Mouse (Mus musculus): Measurements from ENCODE around the gene Cited2. TPM values are rescaled to one million over a fixed set of nuclear protein-coding genes. Genes with fewer than 3 reads are reported as not detected.

Gene Cited2
- polyA plus RNA-seq, 1 experiment from 2014 or later, result 94.8 TPM

DNA sequence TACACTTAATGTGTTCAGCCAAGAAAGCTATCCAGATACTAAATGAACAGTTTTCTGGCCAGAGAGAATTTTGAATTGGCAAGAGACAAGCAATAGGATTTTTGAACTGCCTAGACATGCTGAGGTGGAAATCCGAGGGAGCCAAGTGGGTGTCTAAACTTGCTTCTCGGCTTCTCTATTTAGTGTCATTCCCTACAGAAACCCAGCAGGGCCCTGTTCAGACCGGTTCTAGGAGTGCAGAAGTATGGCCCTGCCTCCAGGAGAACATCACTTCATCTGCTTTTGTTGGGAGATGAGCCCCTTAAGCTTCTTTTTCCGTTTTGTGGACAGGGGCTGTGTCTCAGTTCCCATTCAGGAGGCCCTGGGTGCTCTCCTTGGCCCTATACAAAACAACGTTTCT lies 29.5 kb downstream of the Cited2 start:
- no peak for DNase-seq (ENCODE audit: low spot score)
- ATAC-seq (replicated peaks; ENCODE audit: low FRiP score, low read depth), result no peak
- no peaks in the 10 kb centered on the region for H3K36me3 ChIP-seq (ENCODE audit: insufficient read depth, low read length)
- H3K27ac ChIP-seq, result no peak overlapping the region
- 78% methylated on average over 5 of the region's 5 CpGs for WGBS
- no peak overlapping the region for H3K9ac ChIP-seq (ENCODE audit: low read depth, low read length)
- H3K4me2 ChIP-seq (ENCODE audit: low read length), result no peak overlapping the region
- no peaks in the 10 kb centered on the region; the same call in 1 of the 2 replicates for H3K9me3 ChIP-seq (replicated peaks; ENCODE audit: low read length)
- no peaks in the 10 kb centered on the region for H3K27me3 ChIP-seq (ENCODE audit: insufficient read depth, low read length)
- no peaks in the 10 kb centered on the region for H3K4me1 ChIP-seq (replicated peaks; ENCODE audit: insufficient read depth, low read length)
- TF ChIP-seq CTCF (IDR thresholded peaks at IDR 0.05; ENCODE audit: low read depth), result no peak
- no peak overlapping the region for H3K4me3 ChIP-seq (replicated peaks; ENCODE audit: low read depth, low read length)

DNA sequence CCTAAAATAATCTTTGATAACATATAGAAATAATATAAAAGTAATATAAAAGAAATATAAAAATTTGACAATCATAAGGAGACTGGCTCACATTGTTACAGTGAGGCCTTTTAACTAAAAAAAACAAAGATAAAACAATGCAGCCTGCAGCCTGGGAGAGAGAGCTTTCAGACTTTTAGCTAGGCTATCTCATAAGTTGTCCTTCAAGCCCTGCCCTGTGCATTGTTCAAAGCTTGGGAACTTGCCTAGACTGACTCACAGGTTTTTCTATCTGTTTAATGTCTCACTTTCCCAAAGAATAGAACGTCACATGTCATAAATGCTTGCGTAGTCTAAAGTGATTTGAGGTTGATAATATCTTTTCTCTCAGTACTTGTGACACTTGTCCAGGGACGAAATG lies 36.8 kb downstream of the Cited2 start:
- no peaks in the 10 kb centered on the region for H3K27me3 ChIP-seq (ENCODE audit: insufficient read depth, low read length)
- H3K9ac ChIP-seq (ENCODE audit: low read depth, low read length), result no peak overlapping the region
- H3K4me1 ChIP-seq (replicated peaks; ENCODE audit: insufficient read depth, low read length), result no peaks in the 10 kb centered on the region
- no peak overlapping the region for H3K4me3 ChIP-seq (replicated peaks; ENCODE audit: low read depth, low read length)
- DNase-seq (ENCODE audit: low spot score), result no peak
- H3K4me2 ChIP-seq (ENCODE audit: low read length), result no peak overlapping the region
- no peak for TF ChIP-seq CTCF (IDR thresholded peaks at IDR 0.05; ENCODE audit: low read depth)
- no peaks in the 10 kb centered on the region for H3K36me3 ChIP-seq (ENCODE audit: insufficient read depth, low read length)
- 89% methylated on average over 3 of the region's 3 CpGs for WGBS
- no peak overlapping the region for H3K27ac ChIP-seq
- no peaks in the 10 kb centered on the region; the same call in 1 of the 2 replicates for H3K9me3 ChIP-seq (replicated peaks; ENCODE audit: low read length)
- ATAC-seq (replicated peaks; ENCODE audit: low FRiP score, low read depth), result no peak

DNA sequence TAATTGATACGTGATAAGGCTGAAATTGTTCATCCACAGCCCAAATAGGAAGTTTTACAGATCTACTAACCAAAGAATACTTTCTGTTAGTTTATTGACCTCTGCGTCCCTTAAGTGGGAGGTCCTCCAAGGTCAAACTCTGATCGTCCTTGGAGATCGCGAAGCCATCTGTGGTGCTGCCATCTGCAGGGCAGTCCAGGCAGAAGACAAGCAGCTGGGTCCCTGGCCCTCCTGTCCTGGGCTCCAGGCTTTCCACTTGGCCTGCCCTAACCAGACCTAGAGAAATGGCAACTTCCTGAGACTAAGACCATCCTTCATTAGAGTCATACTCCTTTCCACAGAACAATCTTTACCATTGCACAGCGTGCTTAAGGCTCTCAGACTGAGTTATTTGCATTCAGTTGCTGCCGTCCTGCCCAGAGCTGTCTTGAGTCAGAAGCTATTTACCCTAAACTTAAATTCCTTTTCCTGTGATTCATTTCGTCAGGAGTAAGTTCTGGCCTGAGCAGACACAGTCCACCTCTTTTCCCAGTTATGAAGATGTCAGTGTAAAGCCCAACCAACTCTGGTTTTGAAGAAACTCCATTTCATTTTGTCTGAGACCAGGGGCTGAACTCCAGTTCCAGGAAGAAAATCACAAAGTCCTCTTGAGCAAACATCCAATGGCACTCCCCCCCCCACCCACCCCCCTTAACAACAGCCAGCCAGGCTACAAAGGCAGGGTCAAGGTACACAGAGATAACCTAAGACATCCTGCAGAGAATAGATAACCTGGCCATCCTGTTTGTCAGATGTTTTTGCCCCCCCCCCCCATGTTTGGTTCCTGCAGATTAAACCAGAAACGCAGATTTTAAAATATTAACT lies 38.0 kb downstream of the Cited2 start:
- Histone ChIP-seq H3K4me3 (replicated peaks; ENCODE audit: low read depth, low read length) (no peak overlapping the region), H3K4me1 (replicated peaks; ENCODE audit: insufficient read depth, low read length) (no peaks in the 10 kb centered on the region), H3K27me3 (ENCODE audit: insufficient read depth, low read length) (no peaks in the 10 kb centered on the region), H3K4me2 (ENCODE audit: low read length) (no peak overlapping the region), H3K36me3 (ENCODE audit: insufficient read depth, low read length) (no peaks in the 10 kb centered on the region), H3K9ac (ENCODE audit: low read depth, low read length) (no peak overlapping the region), H3K27ac (no peak overlapping the region), H3K9me3 (replicated peaks; ENCODE audit: low read length) (no peaks in the 10 kb centered on the region)
- peak; percentile 32; the same call in 1 of the 2 replicates for TF ChIP-seq CTCF (IDR thresholded peaks at IDR 0.05; ENCODE audit: low read depth)
- no peak for DNase-seq (ENCODE audit: low spot score)
- ATAC-seq (replicated peaks; ENCODE audit: low FRiP score, low read depth), result no peak
- 70% methylated on average over 9 of the region's 9 CpGs for WGBS

DNA sequence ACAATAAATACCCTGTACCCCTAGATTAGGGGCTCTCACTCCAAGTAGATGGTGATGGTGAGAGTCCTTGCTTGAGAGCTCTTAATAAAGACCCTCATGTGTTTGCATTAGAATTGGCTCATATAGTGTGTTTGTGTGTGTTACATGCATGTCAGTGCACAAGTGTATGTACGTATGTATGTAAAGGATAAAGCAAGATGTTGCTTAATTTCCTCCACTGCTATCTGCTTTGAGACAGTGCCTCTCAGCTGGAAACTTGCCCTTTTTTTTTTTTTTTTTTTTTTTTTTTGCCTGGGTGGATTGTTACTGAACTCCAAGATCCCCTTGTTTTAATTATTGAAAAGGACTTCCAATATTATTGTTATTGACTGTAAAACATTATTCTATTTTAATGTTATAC lies 38.6 kb downstream of the Cited2 start:
- no peak for ATAC-seq (replicated peaks; ENCODE audit: low FRiP score, low read depth)

DNA sequence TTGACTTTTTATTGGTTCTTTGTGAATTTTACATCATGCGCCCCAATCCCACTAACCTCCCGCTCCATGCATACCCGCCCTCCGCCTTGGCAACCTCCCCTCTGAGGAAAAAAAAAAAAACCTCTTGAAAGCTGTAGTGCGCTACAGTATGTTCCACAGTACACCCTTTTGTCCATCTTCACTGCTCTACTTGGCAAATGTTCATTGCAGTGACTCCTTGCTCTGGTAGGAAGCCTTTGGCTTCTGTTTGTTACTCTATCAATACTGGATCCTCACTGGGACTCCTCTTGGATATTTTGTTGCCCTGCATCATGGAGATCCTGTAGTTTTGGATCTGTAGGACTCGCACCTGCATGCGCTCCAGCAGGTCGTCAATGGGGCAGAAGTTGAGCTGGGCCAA lies 39.9 kb downstream of the Cited2 start:
- no peak overlapping the region for H3K4me2 ChIP-seq (ENCODE audit: low read length)
- H3K36me3 ChIP-seq (ENCODE audit: insufficient read depth, low read length), result no peaks in the 10 kb centered on the region
- no peak for TF ChIP-seq CTCF (IDR thresholded peaks at IDR 0.05; ENCODE audit: low read depth)
- no peak overlapping the region for H3K9ac ChIP-seq (ENCODE audit: low read depth, low read length)
- DNase-seq (ENCODE audit: low spot score), result no peak
- 95% methylated on average over 8 of the region's 8 CpGs for WGBS
- no peaks in the 10 kb centered on the region for H3K4me1 ChIP-seq (replicated peaks; ENCODE audit: insufficient read depth, low read length)
- ATAC-seq (replicated peaks; ENCODE audit: low FRiP score, low read depth), result no peak
- no peaks in the 10 kb centered on the region for H3K9me3 ChIP-seq (replicated peaks; ENCODE audit: low read length)
- H3K27me3 ChIP-seq (ENCODE audit: insufficient read depth, low read length), result no peaks in the 10 kb centered on the region
- no peak overlapping the region for H3K4me3 ChIP-seq (replicated peaks; ENCODE audit: low read depth, low read length)
- H3K27ac ChIP-seq, result no peak overlapping the region

More for the DNA sequence above, 38.6 kb downstream of the Cited2 start:
- no peak for TF ChIP-seq CTCF (IDR thresholded peaks at IDR 0.05; ENCODE audit: low read depth)
- H3K4me2 ChIP-seq (ENCODE audit: low read length), result no peak overlapping the region
- 83% methylated on average over 1 of the region's 1 CpGs for WGBS
- no peaks in the 10 kb centered on the region for H3K27me3 ChIP-seq (ENCODE audit: insufficient read depth, low read length)
- no peak overlapping the region for H3K27ac ChIP-seq
- no peaks in the 10 kb centered on the region for H3K4me1 ChIP-seq (replicated peaks; ENCODE audit: insufficient read depth, low read length)
- H3K36me3 ChIP-seq (ENCODE audit: insufficient read depth, low read length), result no peaks in the 10 kb centered on the region
- H3K4me3 ChIP-seq (replicated peaks; ENCODE audit: low read depth, low read length), result no peak overlapping the region
- no peak overlapping the region for H3K9ac ChIP-seq (ENCODE audit: low read depth, low read length)
- H3K9me3 ChIP-seq (replicated peaks; ENCODE audit: low read length), result no peaks in the 10 kb centered on the region
- no peak for DNase-seq (ENCODE audit: low spot score)

DNA sequence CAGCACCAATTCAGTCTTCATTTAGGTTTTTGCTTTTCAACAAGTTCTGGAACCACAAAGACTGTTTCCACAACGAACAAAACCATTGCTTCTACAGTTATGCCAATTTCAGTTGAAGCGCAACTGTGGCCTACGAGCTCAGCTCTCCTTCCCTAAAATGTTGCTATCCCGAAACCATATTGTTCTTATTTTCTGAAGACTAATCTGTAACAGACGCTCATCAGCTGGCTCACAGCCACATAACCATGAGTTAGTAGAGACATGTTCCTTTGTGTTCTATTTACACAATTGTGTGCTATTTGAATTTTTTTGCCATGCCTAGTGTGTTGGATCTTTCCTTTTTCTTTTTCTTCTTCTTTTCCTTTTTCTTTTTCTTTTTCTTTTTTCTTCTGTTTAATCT lies 46.8 kb downstream of the Cited2 start:
- Histone ChIP-seq H3K4me1 (replicated peaks; ENCODE audit: insufficient read depth, low read length) (no peaks in the 10 kb centered on the region), H3K36me3 (ENCODE audit: insufficient read depth, low read length) (no peaks in the 10 kb centered on the region), H3K9me3 (replicated peaks; ENCODE audit: low read length) (no peaks in the 10 kb centered on the region), H3K4me2 (ENCODE audit: low read length) (no peak overlapping the region), H3K27me3 (ENCODE audit: insufficient read depth, low read length) (no peaks in the 10 kb centered on the region), H3K27ac (no peak overlapping the region), H3K9ac (ENCODE audit: low read depth, low read length) (no peak overlapping the region), H3K4me3 (replicated peaks; ENCODE audit: low read depth, low read length) (no peak overlapping the region)
- no peak for TF ChIP-seq CTCF (IDR thresholded peaks at IDR 0.05; ENCODE audit: low read depth)
- ATAC-seq (replicated peaks; ENCODE audit: low FRiP score, low read depth), result no peak
- WGBS, result 85% methylated on average over 5 of the region's 5 CpGs
- DNase-seq (ENCODE audit: low spot score), result no peak
